20 mouse cellular contexts compared by ENCODE assay signal in genomic region chr19:32393092-32393745, GRCm38 (mm10).
"Had no signal": no experiment of that assay in that cellular context is flagged by ENCODE, and none has a peak within 500 bp of the region (broad histone marks: within the 10 kb centered on the region; RNA-seq: fewer than 3 reads in every experiment).

No protein-coding gene starts in this region.

- H3K9ac ChIP-seq: heart, embryonic 13.5 days; heart, embryonic 15.5 days; hindbrain, embryonic 13.5 days; hindbrain, embryonic 15.5 days; limb, embryonic 12.5 days; liver, embryonic 12.5 days; liver, embryonic 14.5 days had no signal

- ATAC-seq: forebrain, embryonic 16.5 days; hindbrain, postnatal 0 days; intestine, embryonic 16.5 days; liver, embryonic 12.5 days had no signal

- H3K9me3 ChIP-seq: heart, embryonic 13.5 days; heart, embryonic 15.5 days; hindbrain, embryonic 13.5 days; hindbrain, embryonic 15.5 days; liver, embryonic 12.5 days had no signal

- H3K27ac ChIP-seq: heart, embryonic 13.5 days; heart, embryonic 15.5 days; hindbrain, embryonic 13.5 days; hindbrain, embryonic 15.5 days; hindbrain, postnatal 0 days; limb, embryonic 12.5 days; liver, embryonic 12.5 days; liver, embryonic 14.5 days had no signal

- H3K27me3 ChIP-seq: heart, embryonic 13.5 days; heart, embryonic 15.5 days; hindbrain, embryonic 13.5 days; hindbrain, embryonic 15.5 days had no signal

- H3K4me2 ChIP-seq: heart, embryonic 11.5 days; heart, embryonic 13.5 days; heart, embryonic 15.5 days; hindbrain, embryonic 13.5 days; hindbrain, embryonic 15.5 days; limb, embryonic 12.5 days; liver, embryonic 12.5 days had no signal

- DNase-seq: gastrocnemius, postnatal 14 days; gastrocnemius, postnatal 36 days; heart, adult 18-20 months; kidney, adult 11 months; kidney, adult 2 months; kidney, postnatal 14 days; kidney, postnatal 36 days; layer of hippocampus, adult 9-11 months; layer of hippocampus, postnatal 36 days had no signal

- H3K36me3 ChIP-seq: hindbrain, embryonic 13.5 days; hindbrain, embryonic 15.5 days; limb, embryonic 12.5 days had no signal

- H3K4me3 ChIP-seq: heart, embryonic 13.5 days; heart, embryonic 15.5 days; hindbrain, embryonic 13.5 days; hindbrain, embryonic 15.5 days; limb, embryonic 12.5 days; liver, embryonic 12.5 days had no signal
